Mouse (Mus musculus): Measurements from ENCODE around the gene B3gnt3. TPM values are rescaled to one million over a fixed set of nuclear protein-coding genes. Genes with fewer than 3 reads are reported as not detected.
"Not testable (repeated sequence)": the region's sequence is repeated elsewhere in the genome, so short reads cannot be mapped to it uniquely, and the experiment has no call there.

Gene B3gnt3
- polyA plus RNA-seq, 1 experiment from 2014 or later, result 3.0 TPM

DNA sequence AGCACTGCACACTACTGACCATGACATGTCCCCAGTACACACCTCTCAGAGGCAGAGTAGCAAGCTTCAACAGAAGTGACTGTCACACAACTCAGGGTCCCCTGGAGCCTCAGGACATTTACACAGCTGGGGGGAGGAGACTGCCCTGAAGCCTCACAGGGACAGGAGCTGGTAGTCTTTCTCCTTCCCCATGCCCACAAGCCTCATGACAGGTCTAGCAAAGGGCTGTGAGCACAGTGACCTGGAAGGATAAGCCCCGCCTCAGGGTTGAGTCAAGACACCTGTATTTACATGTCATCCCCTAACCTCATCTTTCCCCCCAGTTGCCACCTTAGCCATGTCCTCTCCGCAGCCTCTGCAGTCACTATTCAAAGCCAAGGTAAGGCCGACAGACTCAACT lies 39.6 kb upstream of the B3gnt3 start:
- no peak for ATAC-seq
- no peaks in the 10 kb centered on the region for H3K36me3 ChIP-seq (replicated peaks; ENCODE audit: insufficient read depth, low read length)
- TF ChIP-seq EP300 (IDR thresholded peaks at IDR 0.05; ENCODE audit: low read depth), result no peak
- TF ChIP-seq CTCF (IDR thresholded peaks at IDR 0.05; ENCODE audit: low read depth), result no peak
- 56% methylated on average over 3 of the region's 3 CpGs for WGBS (ENCODE audit: insufficient replicate concordance)
- 0 out of 2 replicates have a peak overlapping the region, but pooled peaks have one; percentile 53 for H3K4me2 ChIP-seq (ENCODE audit: low read depth, low read length)
- no peak overlapping the region for H3K4me3 ChIP-seq (ENCODE audit: low read depth, low read length)
- no peaks in the 10 kb centered on the region for H3K9me3 ChIP-seq (ENCODE audit: low read length)
- DNase-seq, result peak; percentile 6
- peaks cover 5% of the 10 kb centered on the region; the same call in 1 of the 2 replicates for H3K4me1 ChIP-seq (ENCODE audit: insufficient read depth)
- H3K9ac ChIP-seq (replicated peaks), result no peak overlapping the region
- H3K27me3 ChIP-seq (ENCODE audit: insufficient read depth, low read length), result no peaks in the 10 kb centered on the region
- H3K27ac ChIP-seq (ENCODE audit: low read depth), result no peak overlapping the region

DNA sequence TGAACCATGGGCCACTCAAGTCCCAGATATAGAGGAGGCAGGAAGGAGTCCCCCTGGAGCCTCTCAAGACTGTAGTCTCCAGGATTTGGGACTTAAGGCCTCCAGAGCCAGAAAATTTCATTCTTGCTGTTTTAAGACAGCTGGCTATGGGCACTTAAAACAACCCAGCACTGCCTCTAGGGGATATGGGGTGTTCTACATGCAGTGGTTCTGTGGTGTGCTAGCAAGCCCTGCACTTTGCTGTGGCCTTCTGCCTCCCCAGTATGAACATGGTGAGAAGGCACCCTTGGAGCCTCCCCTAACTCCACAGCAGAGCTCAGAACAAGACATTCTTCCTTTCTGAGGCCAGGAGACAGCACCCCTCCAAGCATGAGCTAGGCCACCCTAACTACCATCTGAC lies 36.7 kb upstream of the B3gnt3 start:
- H3K9me3 ChIP-seq (ENCODE audit: low read length); ATAC-seq; H3K27me3 ChIP-seq (ENCODE audit: insufficient read depth, low read length); H3K36me3 ChIP-seq (replicated peaks; ENCODE audit: insufficient read depth, low read length); H3K27ac ChIP-seq (ENCODE audit: low read depth); H3K4me3 ChIP-seq (ENCODE audit: low read depth, low read length); DNase-seq; H3K4me2 ChIP-seq (ENCODE audit: low read depth, low read length); H3K4me1 ChIP-seq (ENCODE audit: insufficient read depth); H3K9ac ChIP-seq (replicated peaks): not testable (repeated sequence)
- TF ChIP-seq CTCF (IDR thresholded peaks at IDR 0.05; ENCODE audit: low read depth), result peak; percentile 17; the same call in 1 of the 2 replicates

DNA sequence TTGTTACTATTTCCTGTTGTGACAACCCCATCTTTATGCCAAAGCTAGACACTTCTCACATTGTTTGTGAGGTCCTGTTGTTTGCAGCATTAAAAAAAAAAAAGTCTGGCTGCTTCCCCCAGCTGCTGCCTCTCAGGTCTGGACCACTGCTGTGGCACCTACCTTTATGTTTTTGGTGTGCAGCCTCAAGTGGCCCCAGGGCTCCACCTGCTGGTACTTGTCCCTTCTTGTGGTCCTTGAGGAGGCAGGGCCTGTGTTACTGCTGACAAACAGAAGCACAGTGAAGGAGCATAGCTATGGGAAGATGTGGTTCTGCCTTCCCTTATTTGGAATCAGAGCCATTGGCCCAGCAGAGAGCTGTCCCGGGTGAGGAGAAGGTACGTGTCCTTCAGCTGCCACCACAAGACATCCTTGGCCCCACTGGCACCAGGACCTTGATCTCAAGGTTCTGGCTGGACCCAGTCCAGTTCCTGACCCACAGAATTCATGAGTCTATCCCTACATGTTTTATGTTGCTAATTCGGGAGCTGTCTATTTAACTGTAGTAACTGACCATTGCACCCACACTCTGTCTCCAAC lies 30.2 kb upstream of the B3gnt3 start:
- Histone ChIP-seq H3K4me3 (ENCODE audit: low read depth, low read length) (no peak overlapping the region), H3K9ac (replicated peaks) (no peak overlapping the region), H3K27me3 (ENCODE audit: insufficient read depth, low read length) (no peaks in the 10 kb centered on the region), H3K9me3 (ENCODE audit: low read length) (no peaks in the 10 kb centered on the region), H3K4me1 (ENCODE audit: insufficient read depth) (peaks cover 9% of the 10 kb centered on the region), H3K4me2 (ENCODE audit: low read depth, low read length) (no peak overlapping the region), H3K27ac (ENCODE audit: low read depth) (no peak overlapping the region), H3K36me3 (replicated peaks; ENCODE audit: insufficient read depth, low read length) (no peaks in the 10 kb centered on the region)
- ATAC-seq (no peak), DNase-seq (peak; percentile 65)
- TF ChIP-seq CTCF (IDR thresholded peaks at IDR 0.05; ENCODE audit: low read depth) (peak; percentile 82), EP300 (IDR thresholded peaks at IDR 0.05; ENCODE audit: low read depth) (no peak)
- WGBS (ENCODE audit: insufficient replicate concordance), result 32% methylated on average over 3 of the region's 3 CpGs

DNA sequence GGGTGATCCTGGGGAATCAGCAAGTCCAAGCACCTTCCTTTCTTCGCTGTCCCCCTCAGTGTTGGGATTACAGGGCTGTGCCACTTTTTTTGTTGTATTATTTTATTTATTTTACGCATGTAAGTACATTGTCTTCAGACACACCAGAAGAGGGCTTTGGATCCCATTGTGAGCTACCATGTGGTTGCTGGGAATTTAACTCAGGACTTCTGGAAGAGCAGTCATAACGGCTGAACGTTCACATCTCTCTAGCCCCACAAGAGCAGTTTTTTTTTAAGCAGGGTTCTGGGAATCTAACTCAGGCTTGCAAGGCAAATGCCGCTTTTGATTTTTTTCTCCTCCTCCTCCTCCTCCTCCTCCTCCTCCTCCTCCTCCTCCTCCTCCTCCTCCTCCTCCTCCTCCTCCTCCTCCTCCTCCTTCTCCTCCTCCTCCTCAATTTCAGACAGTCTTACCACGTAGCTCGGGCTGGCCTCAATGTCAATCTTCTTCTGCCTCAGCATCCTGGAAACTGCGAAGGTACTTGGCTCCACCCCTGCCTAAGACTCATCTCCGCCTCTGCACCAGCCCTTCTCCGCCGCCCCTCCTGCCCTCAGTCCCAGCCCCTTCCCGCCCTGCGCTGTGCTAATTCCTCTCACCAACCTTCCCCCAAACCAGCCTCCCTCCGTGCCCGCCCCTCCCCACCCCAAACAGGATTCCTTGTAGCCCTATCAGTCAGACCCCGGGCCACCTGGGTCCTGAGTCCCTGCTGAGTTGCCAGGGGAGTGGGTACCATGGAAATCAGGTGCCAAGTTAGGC lies 27.4 kb upstream of the B3gnt3 start:
- DNase-seq (no peak), ATAC-seq (no peak)
- Histone ChIP-seq H3K4me2 (ENCODE audit: low read depth, low read length) (peak overlapping the region; percentile 68), H3K36me3 (replicated peaks; ENCODE audit: insufficient read depth, low read length) (no peaks in the 10 kb centered on the region), H3K27ac (ENCODE audit: low read depth) (no peak overlapping the region), H3K27me3 (ENCODE audit: insufficient read depth, low read length) (no peaks in the 10 kb centered on the region), H3K9ac (replicated peaks) (no peak overlapping the region), H3K4me1 (ENCODE audit: insufficient read depth) (peaks cover 27% of the 10 kb centered on the region), H3K9me3 (ENCODE audit: low read length) (no peaks in the 10 kb centered on the region), H3K4me3 (ENCODE audit: low read depth, low read length) (peak overlapping the region; percentile 5)
- 4% methylated on average over 16 of the region's 16 CpGs for WGBS (ENCODE audit: insufficient replicate concordance)
- no peak for TF ChIP-seq EP300 (IDR thresholded peaks at IDR 0.05; ENCODE audit: low read depth)

DNA sequence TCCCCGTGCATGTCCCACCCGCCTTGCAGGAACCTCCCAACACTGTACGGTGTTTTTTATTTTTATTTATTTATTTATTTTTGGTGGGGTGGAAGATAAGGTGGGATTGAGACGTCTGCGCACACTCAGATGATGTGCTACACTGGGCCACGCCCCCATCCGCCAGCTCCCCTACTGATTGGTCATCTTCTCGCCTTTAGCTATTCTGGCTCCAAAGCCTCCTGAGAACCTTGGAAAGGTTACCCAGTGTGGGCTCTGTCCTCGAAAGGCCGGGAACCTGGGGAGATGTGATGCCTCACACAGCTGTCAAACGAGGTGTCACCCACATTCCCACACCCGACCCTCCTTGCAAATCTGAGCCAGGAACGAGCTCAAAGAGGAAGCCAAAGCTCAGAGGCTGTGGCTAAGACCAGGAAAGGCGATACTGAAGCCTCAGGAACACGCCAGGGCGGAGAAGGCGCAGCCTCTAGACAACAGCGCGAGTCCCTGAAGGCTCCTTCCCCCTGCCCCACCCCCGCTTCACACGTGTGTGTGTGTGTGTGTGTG lies 26.7 kb upstream of the B3gnt3 start:
- Histone ChIP-seq H3K27ac (ENCODE audit: low read depth) (no peak overlapping the region), H3K36me3 (replicated peaks; ENCODE audit: insufficient read depth, low read length) (no peaks in the 10 kb centered on the region), H3K9me3 (ENCODE audit: low read length) (no peaks in the 10 kb centered on the region), H3K27me3 (ENCODE audit: insufficient read depth, low read length) (no peaks in the 10 kb centered on the region), H3K4me1 (ENCODE audit: insufficient read depth) (peaks cover 30% of the 10 kb centered on the region), H3K4me3 (ENCODE audit: low read depth, low read length) (peak overlapping the region; percentile 5), H3K4me2 (ENCODE audit: low read depth, low read length) (peak overlapping the region; percentile 68), H3K9ac (replicated peaks) (no peak overlapping the region)
- DNase-seq (no peak), ATAC-seq (peak; percentile 17; the same call in 1 of the 2 replicates)
- 11% methylated on average over 19 of the region's 21 CpGs for WGBS (ENCODE audit: insufficient replicate concordance)
- no peak for TF ChIP-seq EP300 (IDR thresholded peaks at IDR 0.05; ENCODE audit: low read depth)
- no peak for TF ChIP-seq CTCF (IDR thresholded peaks at IDR 0.05; ENCODE audit: low read depth)

DNA sequence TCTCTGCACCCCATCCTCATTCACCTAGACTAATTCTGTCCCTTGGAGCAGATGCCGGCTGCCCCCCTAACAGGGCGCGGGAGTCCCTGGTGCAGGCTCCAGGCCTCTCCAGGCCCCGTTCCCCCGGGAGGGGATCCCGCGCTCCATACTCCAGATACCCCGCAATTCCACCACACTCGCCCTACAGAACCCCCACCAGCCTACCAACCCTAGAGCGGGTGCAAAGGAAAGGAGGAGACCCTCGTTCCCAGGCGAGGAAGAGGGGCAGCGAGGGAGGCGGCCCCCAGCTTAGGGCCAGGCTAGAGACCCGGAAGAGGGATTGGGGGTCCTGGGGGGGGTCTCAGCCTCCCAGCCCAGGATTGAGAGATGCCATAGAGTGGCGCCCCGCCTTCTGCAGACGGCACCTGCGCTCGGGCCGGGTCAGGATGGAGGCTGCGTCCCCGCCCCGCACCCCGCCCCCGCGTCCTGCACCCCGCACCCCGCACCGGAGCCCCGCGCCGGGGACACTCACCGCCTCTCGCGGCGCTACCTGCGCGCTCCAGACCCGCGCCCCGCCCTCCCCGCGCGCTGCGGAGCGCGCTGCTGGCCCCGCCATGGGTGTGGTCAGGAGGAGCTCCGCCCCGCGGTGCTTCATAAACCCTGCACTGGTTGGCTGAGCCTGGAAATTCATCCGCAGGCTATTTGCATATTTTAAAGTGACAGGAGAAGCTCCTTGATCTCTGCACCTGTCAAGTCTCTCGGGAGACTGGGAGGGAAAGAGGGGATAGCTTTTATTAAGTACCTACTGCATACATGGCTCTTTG lies 23.7 kb upstream of the B3gnt3 start, which contains the start of gene Fcho1:
Gene Fcho1 (minus strand): TSS at position 595 of the 803 bp plus-strand sequence.
- H3K27me3 ChIP-seq (ENCODE audit: insufficient read depth, low read length), result no peaks in the 10 kb centered on the region
- ATAC-seq (peak; percentile 82), DNase-seq (peak; percentile 92)
- H3K9me3 ChIP-seq (ENCODE audit: low read length), result no peaks in the 10 kb centered on the region
- peak within 1 kb of the TSS; percentile 81 for H3K4me2 ChIP-seq (ENCODE audit: low read depth, low read length)
- H3K27ac ChIP-seq (ENCODE audit: low read depth), result peak within 1 kb of the TSS; percentile 82; the same call in 1 of the 2 replicates
- WGBS (ENCODE audit: insufficient replicate concordance), result under 1% methylated on average over 51 of the region's 54 CpGs
- H3K36me3 ChIP-seq (replicated peaks; ENCODE audit: insufficient read depth, low read length), result peaks cover 12% of the 10 kb centered on the region; the same call in 1 of the 2 replicates
- peaks cover 47% of the 10 kb centered on the region for H3K4me1 ChIP-seq (ENCODE audit: insufficient read depth)
- peak within 1 kb of the TSS; percentile 70 for H3K9ac ChIP-seq (replicated peaks)
- TF ChIP-seq EP300 (IDR thresholded peaks at IDR 0.05; ENCODE audit: low read depth) (no peak), CTCF (IDR thresholded peaks at IDR 0.05; ENCODE audit: low read depth) (no peak)
- peak within 1 kb of the TSS; percentile 62 for H3K4me3 ChIP-seq (ENCODE audit: low read depth, low read length)

Data from liver, postnatal 0 days (tissue).